Mouse (Mus musculus) 3T3-L1 (cell line): ENCODE data around the gene C130032M10Rik.

Experiments
- DNase-seq: peaks from one replicate; pipeline ENCODE4 v3.0.0-alpha.2; 2015; ENCODE audit warnings: low read depth, low spot score

Gene C130032M10Rik

GRCm38 (mm10) chr9:114548496-114548895 lies 33.0 kb downstream of the C130032M10Rik start:
- no peak for DNase-seq

GRCm38 (mm10) chr9:114549117-114549516 lies 33.6 kb downstream of the C130032M10Rik start:
- DNase-seq = no peak

DNA sequence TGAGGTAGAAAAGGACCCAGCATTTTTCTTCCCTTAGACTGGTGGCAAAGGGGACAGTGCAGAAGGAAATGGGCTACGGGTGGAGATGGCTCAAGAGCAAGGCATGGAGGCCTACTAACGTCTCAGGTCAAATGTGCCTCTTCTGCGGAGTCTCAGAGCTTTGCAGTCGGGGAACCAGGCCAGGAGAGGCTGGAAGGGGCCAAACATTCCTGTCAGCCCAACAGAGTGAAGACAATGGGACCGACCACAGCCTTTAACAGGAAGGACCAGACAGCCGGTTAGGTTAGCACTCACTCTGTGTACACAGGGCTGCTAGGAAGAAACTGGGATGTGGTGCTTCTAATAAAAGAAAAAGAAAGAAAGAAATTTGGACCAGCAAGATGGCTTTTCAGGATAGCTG lies 34.5 kb downstream of the C130032M10Rik start:
- DNase-seq = no peak

DNA sequence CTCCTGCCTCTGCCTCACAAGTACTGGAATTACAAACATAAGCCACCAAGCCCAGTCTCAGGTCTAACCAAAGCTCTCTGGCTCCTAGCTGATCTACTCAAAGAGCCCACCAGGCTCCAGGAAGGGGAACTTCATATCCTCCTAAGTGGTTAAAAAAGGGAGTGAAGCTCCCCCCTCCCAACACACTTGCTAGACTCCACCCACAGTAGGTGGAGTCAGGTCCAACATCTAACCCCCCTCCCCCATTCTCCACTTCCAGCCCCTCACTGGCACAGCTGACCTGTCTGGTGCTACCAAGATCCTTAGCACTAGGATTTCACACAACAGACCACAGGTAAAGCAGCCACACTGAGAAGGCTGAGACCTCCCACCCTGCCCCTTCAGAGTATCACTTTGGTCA lies 38.3 kb downstream of the C130032M10Rik start:
- DNase-seq = no peak

DNA sequence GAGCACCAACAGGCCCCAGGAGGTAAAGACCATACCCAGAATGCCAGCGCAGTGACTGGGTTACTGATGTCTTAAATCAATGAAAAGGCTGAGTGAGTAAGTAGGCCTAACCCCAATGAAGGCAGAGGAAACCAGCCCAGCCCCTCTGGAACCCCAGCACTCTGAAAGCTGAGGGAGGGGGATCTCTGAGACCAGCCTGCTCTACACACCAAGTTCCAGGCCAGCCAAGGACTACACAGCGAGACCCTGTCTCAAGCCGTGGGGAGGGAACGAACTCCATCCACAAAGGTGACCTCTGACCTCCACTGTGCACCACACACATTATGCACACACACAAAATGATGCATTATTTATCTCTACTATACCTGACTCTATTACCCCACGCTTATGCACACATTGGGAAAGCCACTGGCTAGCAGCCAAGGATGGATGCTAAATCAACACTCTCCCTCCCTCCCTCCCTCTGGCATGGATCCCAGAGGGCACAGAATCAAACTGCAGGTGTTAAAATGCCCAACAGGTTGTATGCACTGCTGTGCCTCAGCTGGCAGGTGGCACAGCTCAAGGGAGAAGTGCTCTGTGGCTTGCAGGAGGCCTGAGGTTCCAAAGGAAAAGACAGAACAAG lies 39.0 kb downstream of the C130032M10Rik start:
- DNase-seq = no peak

DNA sequence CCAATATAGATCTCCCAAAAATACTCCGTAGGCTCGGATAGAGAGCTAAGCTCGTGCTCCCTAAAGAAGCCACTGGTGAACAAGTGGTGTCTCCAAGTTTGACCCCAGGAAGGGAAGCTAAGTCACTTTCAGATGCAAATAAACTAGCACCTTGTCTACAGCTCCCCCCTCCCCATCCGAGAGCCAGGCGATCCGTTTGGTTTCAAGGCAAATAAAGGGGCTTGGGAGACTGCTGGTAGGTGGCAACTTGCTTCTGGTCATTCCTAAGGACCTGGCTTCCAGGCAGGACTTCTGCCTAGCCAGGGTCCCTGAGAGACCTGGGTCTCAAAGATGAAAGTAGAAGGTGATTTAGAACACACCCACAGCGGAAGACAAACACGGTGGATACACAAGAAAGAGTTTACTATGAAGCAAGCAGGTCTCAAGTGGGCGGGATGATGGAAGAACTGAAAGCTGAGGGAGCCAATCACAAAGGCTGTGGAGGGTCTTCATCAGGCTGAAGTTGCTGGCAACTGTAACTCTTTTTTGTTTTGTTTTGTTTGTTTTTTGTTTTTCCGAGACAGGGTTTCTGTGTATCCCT lies 40.9 kb downstream of the C130032M10Rik start:
- no peak for DNase-seq

- no peak for DNase-seq
Observed at GRCm38 (mm10) chr9:114557086-114557485, 41.6 kb downstream of the C130032M10Rik start.

GRCm38 (mm10) chr9:114560141-114560540 lies 44.6 kb downstream of the C130032M10Rik start:
- no peak for DNase-seq

DNA sequence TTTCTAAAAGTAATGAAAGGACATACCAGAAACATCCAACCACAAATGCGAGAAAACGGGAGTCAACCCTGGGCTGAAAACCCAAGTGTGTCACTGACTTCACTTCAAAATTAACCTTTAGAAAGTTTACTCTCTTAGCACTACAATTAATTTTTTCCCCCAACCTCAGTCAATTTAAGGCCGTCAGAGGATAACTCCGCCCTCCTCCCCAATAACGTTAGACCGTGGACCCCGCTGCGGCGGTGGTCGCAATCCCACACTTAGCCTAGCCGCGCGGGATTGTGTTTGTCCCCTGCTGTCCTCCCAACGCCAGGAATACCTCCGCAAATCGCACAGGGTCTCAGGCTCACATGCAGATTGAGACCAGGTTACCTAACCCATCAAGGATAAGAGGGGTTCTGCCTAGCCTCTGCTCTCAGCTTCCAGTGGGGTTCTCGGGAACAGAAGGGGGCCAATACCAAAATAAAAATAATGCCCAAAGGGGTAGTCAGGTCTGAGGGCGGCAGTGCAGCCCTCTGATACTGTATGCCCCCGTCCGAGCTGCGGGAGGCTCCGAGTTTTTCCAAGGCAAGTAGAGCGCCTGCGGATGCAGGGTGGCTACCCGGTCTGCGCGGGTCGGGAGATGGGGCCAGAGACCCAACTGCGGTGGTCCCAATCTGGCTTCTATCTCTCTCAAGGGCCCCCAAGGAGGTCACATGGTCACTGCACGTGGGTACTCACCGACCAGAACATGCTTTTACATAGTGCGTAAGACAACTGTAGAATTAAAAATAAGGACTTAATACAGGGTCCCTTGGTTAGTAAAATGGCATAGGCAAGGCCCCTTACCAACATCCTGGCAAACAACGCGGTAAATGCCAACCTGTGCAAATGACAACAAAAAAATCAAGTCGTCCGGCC lies 45.5 kb downstream of the C130032M10Rik start:
- no peak for DNase-seq

DNA sequence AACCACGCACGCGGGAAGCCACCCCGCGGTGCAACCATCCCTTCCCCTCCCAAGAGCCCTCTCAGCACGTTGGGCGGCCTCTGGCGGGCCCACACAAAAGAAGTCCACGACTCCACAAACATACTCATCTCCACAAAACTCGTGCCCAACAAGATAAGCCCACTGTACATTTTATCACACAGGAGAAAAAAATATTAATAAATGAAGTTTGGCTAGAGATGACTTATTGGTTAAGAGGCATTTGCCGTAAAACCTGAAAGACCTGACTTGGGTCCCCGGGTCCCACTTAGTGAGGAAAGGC lies 46.1 kb downstream of the C130032M10Rik start:
- DNase-seq = no peak

GRCm38 (mm10) chr9:114562031-114562918 lies 46.8 kb downstream of the C130032M10Rik start:
- no peak for DNase-seq

DNA sequence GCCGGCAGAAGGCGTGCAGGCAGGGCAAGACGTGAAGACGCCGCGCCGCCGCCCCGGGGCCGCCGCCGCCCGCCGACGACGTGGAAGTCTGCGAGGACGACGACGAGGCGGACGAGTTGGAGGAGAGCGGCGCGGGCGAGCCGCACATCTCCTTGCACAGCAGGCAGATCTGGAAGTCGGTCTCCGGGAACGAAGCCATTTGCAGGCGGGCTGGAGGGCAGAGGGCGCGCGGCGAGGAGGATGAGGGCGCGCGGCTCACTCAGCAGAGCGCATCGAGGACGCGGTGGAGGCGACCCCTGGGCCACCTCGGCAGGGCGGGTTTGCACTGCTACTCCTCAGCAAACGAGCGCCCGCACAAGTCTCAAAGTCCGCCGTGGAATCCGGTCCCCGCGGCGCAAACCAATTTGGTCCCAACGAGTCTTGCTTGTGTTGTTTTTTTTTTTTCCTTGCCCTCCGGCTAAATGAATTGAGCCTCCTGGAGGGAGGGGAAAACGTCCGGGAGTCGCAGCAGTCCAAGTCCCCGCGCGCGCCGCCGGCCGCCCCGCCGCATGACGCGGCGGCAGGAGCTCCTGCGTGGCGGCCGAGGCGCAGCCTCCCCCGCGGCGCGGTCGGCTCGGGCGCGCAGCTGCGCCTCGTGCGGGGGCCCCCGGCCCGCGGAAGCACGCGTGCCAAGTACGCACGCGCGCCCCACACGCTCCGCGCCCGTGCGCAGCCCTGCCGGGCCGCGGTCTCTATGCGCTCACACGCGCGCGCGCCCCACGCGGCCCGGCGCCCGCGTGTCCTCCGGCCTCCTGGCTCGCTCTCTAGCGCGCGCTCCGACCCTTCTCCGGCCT lies 47.6 kb downstream of the C130032M10Rik start:
- no peak for DNase-seq

DNA sequence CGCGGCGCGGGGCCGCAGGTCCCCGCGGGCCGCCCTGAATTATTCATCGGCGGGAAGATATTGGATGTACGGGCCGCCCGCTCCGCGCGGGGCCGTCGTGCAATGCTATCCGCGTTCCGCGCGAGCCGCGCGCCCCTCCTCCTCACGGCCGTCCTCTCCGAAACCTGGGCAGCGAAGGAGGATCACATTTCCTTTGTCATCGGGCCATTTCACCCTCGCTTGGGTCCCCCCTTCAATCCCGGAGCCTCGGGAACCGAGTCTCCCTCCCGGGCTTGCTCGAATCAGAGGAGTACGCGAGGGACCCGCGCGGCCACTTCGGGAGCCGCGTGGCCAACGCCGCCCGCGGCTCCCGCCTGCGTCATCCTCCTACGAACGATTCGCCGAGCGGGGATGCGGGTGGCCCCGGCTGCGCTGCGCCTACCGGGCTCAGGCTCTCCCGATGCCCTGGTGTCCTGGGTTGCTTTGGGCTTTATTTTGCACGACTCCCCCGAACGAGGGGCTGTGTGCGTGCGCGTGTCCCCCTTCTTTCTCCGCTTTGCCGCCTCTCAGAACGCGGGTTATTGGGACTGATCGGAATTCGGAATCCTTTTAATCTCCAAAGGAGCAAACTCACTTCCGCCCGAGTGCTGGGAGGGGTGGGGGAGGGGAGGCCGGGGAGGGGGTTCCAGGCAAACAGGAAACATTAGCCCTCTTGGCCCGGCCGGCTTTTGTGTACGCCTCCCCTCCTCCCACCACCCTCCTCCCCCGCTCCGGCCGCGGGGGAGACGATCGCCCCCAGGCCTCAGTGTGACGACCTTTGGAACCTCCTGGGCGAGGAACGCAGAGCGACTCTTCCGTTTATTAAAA lies 48.5 kb downstream of the C130032M10Rik start, which contains the start of gene Trim71:
TSS of gene Trim71 (minus strand) at position 609 of the 846 bp plus-strand sequence.
- no peak for DNase-seq

DNA sequence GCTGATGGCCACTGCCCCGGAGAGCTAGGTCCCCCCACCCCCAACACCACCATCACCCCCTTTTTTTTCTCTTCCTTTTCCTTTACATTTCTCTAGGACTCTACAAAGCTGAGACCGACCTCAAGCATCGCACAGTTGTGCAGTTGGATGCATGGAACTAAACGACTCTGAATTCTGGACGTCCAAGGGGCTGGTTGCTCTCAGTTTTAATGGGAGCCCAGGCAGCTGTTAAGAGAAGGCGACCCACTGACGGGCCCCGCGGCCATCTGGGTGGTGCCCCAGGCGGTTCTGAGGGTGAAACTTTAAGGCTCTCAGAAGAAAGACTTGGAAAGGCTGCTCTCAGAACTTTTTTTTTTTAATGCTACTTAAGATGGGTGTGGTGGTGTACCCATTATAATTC lies 49.2 kb downstream of the C130032M10Rik start:
- no peak for DNase-seq
